Comparison of ENCODE assay signal across 7 mouse cellular contexts in the genomic region with DNA sequence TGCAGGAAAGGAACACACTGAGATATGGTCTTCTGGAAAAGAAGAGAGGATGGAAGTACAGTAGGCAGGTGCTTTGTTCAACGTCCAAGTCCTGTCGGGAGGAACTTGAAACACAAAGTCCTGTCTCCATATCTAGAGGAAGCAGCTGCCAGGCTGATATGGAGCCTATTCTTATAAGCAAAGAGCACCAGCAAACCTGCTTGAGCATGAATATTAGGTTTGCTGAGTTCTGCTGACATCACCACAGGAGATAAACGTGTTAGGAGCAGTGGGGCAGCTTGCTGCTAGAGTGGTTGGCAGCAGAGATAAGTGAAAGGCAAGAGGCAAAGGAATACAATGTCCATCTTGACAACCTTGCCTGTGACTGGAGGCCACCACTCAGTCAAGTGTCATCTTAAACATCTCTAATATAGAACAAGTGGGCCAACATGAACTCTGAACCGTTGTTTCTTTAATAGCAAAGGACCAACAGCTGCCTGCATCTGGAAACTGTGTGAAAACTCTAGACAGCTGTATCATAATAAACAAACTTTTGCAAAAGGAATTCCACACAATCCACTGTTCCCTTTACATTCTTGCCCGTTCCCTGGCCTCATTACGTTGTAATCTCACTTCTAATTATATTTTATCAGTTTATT.
A peak's percentile ranks its signal among the peaks of the same experiment; 100 is the strongest.
DNase-seq lines count a peak whose midpoint lies in the region; ATAC-seq and TF ChIP-seq lines count a peak whose summit lies in the region.
"Not testable (repeated sequence)": the region's sequence is repeated elsewhere in the genome, so short reads cannot be mapped to it uniquely, and the experiment has no call there.

No protein-coding gene starts in this region.

- TF ChIP-seq EP300 in heart, postnatal 0 days (IDR thresholded peaks at IDR 0.05; ENCODE audit: low read depth); liver, embryonic 14.5 days (IDR thresholded peaks at IDR 0.05; ENCODE audit: low read depth): not testable (repeated sequence)

- TF ChIP-seq CTCF in heart, postnatal 0 days (IDR thresholded peaks at IDR 0.05; ENCODE audit: low read depth); kidney, postnatal 0 days (IDR thresholded peaks at IDR 0.05; ENCODE audit: low read depth); liver, embryonic 14.5 days (IDR thresholded peaks at IDR 0.05; ENCODE audit: low read depth): not testable (repeated sequence)

- H3K36me3 ChIP-seq in heart, embryonic 12.5 days; heart, postnatal 0 days (replicated peaks; ENCODE audit: control insufficient read depth, insufficient read depth, low read length); kidney, postnatal 0 days (ENCODE audit: insufficient read depth, low read length); liver, embryonic 14.5 days (replicated peaks; ENCODE audit: control insufficient read depth, insufficient read depth, low read depth); lung, embryonic 16.5 days (ENCODE audit: control insufficient read depth, insufficient read depth, low read length); stomach, embryonic 15.5 days: not testable (repeated sequence)

- H3K9ac ChIP-seq in heart, embryonic 12.5 days; heart, postnatal 0 days (replicated peaks; ENCODE audit: low read depth, low read length); kidney, postnatal 0 days (ENCODE audit: low read depth, low read length); liver, embryonic 14.5 days (replicated peaks); lung, embryonic 16.5 days (ENCODE audit: low read length); stomach, embryonic 15.5 days: not testable (repeated sequence)

- H3K4me2 ChIP-seq in heart, embryonic 12.5 days; heart, postnatal 0 days (ENCODE audit: low read depth, low read length); kidney, postnatal 0 days (ENCODE audit: low read length); liver, embryonic 14.5 days (ENCODE audit: low read depth); lung, embryonic 16.5 days (ENCODE audit: low read depth, low read length); stomach, embryonic 15.5 days: not testable (repeated sequence)

- peak; percentile 64 for ATAC-seq in erythroblast, adult 5-6 weeks (replicated peaks; ENCODE audit: low FRiP score, poor library complexity, severe bottlenecking)
- peak; percentile 95 for ATAC-seq in heart, embryonic 12.5 days (ENCODE audit: insufficient number of reproducible peaks, low FRiP score)
- peak; percentile 64 for ATAC-seq in heart, postnatal 0 days (ENCODE audit: insufficient read depth, low read depth)
- ATAC-seq in kidney, postnatal 0 days (replicated peaks; ENCODE audit: low FRiP score, low read depth) = not testable (repeated sequence)
- peak; percentile 97 for ATAC-seq in liver, embryonic 14.5 days (ENCODE audit: insufficient read depth)
- peak; percentile 70; the same call in 1 of the 2 replicates for ATAC-seq in lung, embryonic 16.5 days (ENCODE audit: low read depth)
- peak; percentile 47; the same call in 1 of the 2 replicates for ATAC-seq in stomach, embryonic 15.5 days (ENCODE audit: insufficient read depth, low FRiP score, low read depth)

- H3K4me1 ChIP-seq in heart, embryonic 12.5 days (replicated peaks); heart, postnatal 0 days (ENCODE audit: control insufficient read depth, insufficient read depth); kidney, postnatal 0 days (replicated peaks; ENCODE audit: insufficient read depth, low read length); liver, embryonic 14.5 days (replicated peaks; ENCODE audit: control insufficient read depth in 2 of 2, insufficient read depth in 2 of 2, low read length in 1 of 2); lung, embryonic 16.5 days (replicated peaks; ENCODE audit: control insufficient read depth, insufficient read depth, low read length); stomach, embryonic 15.5 days: not testable (repeated sequence)

- DNase-seq in heart, postnatal 0 days (ENCODE audit: low spot score); liver, embryonic 14.5 days (ENCODE audit: low read depth in 3 of 3, low spot score in 3 of 3): not testable (repeated sequence)
- DNase-seq in kidney, postnatal 0 days (ENCODE audit: low spot score) = peak; percentile 30

- not testable (repeated sequence) for H3K4me3 ChIP-seq in heart, embryonic 12.5 days; heart, postnatal 0 days (ENCODE audit: low read depth, low read length); kidney, postnatal 0 days (replicated peaks; ENCODE audit: low read depth, low read length); liver, embryonic 14.5 days (ENCODE audit: insufficient read depth in 1 of 2, low read depth in 2 of 2, low read length in 2 of 2); lung, embryonic 16.5 days (ENCODE audit: low read length); stomach, embryonic 15.5 days (replicated peaks)

- 30% methylated on average over 4 of the region's 6 CpGs for WGBS in heart, embryonic 12.5 days
- 21% methylated on average over 2 of the region's 6 CpGs for WGBS in heart, postnatal 0 days
- 66% methylated on average over 2 of the region's 6 CpGs for WGBS in kidney, postnatal 0 days
- WGBS in liver, embryonic 14.5 days (ENCODE audit: insufficient replicate concordance) = 58% methylated on average over 2 of the region's 6 CpGs
- WGBS in lung, embryonic 16.5 days = 33% methylated on average over 2 of the region's 6 CpGs
- 37% methylated on average over 4 of the region's 6 CpGs for WGBS in stomach, embryonic 15.5 days

- H3K27ac ChIP-seq in heart, embryonic 12.5 days (ENCODE audit: poor library complexity, severe bottlenecking) = 0 out of 2 replicates have a peak overlapping the region, but pooled peaks have one; percentile 74
- H3K27ac ChIP-seq in heart, postnatal 0 days (ENCODE audit: low read depth) = peak overlapping the region; percentile 15; the same call in 1 of the 2 replicates
- H3K27ac ChIP-seq in kidney, postnatal 0 days; liver, embryonic 14.5 days; lung, embryonic 16.5 days (ENCODE audit: low read length); stomach, embryonic 15.5 days: not testable (repeated sequence)

- not testable (repeated sequence) for H3K27me3 ChIP-seq in heart, embryonic 12.5 days (replicated peaks); heart, postnatal 0 days (ENCODE audit: control insufficient read depth, insufficient read depth, low read length); kidney, postnatal 0 days (ENCODE audit: insufficient read depth, low read length); liver, embryonic 14.5 days (ENCODE audit: control insufficient read depth, insufficient read depth, low read length); lung, embryonic 16.5 days (ENCODE audit: control insufficient read depth, insufficient read depth, low read depth, low read length); stomach, embryonic 15.5 days (replicated peaks)

- not testable (repeated sequence) for H3K9me3 ChIP-seq in heart, embryonic 12.5 days (replicated peaks); heart, postnatal 0 days (replicated peaks; ENCODE audit: control insufficient read depth, low read length); kidney, postnatal 0 days (replicated peaks; ENCODE audit: low read length); liver, embryonic 14.5 days (ENCODE audit: control insufficient read depth, low read length); lung, embryonic 16.5 days (ENCODE audit: control insufficient read depth, low read length); stomach, embryonic 15.5 days
